Mouse (Mus musculus) spleen, postnatal 4 days (tissue): ENCODE results near the gene Polr3a.
"Not testable (repeated sequence)": the region's sequence is repeated elsewhere in the genome, so short reads cannot be mapped to it uniquely, and the experiment has no call there.

Experiments used
- DNase-seq, 2 experiments: peaks; one replicate each; pipeline ENCODE4 v3.0.0; 2022; ENCODE audit warnings: low spot score in 2 of 2

The Polr3a gene

DNA sequence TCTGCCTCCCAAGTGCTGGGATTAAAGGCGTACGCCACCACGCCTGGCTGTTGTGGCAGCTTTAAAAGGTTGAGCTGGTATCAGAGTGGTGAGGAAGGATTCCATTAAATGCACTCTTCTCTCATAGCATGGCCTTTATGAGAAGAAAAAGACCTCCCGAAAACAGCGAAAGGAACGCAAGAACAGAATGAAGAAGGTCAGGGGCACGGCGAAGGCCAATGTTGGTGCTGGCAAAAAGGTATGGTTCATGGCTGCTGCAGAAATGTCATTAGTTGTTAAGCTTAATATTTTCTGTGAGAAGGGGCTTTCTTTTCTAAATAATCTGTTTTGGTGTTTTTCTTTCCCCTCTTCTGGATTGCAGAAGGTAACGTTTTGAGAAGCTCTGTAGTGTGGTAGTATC is 6.4 kb upstream of the Polr3a start:
- DNase-seq, result no peak

DNA sequence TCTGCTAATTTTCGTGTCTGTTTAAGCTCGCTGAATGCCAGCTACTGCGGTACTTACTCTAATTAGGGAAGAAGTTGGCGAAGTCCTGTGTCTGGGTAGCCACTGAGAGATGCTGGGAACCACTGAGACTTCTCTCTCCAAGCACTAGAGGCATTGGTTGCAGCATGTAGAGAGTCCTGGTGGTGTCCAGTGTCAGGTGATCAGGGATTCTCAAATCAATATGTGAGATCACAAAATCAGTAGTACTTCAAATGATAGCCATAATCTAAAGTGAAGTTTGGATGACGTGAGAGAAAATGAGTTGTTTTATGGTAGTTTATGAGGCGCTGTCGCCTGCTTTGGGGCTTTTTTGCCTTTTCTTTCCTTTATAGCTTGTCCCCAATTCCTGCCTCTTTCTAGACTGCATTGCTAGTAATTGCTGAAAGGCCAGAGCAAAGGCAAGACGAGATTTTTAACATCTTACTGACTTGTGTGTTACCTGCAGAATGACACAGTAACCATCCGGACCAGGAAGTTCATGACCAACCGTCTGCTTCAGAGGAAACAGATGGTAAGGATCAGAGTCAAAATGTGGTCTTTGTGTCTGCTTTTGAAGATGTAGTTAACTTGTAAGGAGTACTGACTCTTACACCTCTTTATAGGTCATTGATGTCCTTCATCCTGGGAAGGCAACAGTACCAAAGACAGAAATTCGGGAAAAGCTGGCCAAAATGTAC is 4.6 kb upstream of the Polr3a start:
- DNase-seq, result no peak

DNA sequence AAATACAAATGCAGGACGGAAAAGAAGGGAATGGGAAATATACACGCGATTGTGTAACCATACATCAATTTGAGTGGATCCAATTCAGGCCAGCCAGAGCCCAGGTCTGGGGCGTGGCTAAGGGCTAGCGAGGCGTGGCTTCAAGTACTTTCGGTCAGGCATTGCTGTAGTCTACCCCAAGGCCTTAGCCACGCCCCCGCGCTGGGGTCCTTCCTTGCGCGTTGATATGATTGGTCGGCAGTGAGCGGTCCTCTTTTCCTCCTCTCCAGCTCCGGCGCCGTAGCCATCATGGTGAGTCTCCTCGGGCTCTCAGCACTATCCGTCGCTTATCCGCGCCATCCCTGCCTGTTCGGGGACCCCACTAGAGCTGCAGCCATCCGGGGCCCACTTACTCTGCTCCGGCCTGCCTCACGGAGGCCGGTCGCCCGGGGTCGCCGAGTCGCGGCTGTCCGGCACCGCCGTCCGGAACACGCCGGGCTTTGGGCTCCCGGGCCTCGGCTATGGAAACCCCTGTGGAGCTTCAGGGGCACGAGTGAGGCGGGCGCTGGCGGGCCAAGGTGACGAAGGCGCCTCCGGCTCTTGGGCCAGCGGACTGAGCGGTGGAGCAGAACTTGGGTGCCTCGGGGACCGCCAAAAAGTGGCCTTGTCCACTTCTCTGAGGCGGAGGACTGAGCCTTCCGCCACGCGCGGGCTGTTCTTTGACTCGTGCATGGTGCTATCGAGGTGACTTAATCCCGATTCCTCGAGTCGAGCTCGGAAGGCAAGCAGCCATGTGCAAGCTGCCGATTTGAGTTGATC is 3.8 kb upstream of the Polr3a start:
- peak; percentile 98 to 99 for DNase-seq

DNA sequence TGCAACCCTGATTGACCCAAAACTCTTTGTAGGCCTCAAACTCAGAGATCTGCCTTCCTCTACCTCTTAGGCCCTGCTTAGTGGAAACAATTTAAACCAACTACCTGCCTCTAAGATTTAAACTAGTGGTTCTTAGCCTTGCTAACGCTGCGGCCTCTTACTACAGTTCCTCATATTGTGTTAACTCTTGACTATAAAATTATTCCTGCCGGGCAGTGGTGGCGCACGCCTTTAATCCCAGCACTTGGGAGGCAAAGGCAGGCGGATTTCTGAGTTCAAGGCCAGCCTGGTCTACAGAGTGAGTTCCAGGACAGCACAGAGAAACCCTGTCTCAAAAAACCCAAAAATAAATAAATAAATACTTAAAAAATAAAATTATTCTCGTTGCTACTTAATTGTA is 2.9 kb upstream of the Polr3a start:
- not testable (repeated sequence) for DNase-seq

DNA sequence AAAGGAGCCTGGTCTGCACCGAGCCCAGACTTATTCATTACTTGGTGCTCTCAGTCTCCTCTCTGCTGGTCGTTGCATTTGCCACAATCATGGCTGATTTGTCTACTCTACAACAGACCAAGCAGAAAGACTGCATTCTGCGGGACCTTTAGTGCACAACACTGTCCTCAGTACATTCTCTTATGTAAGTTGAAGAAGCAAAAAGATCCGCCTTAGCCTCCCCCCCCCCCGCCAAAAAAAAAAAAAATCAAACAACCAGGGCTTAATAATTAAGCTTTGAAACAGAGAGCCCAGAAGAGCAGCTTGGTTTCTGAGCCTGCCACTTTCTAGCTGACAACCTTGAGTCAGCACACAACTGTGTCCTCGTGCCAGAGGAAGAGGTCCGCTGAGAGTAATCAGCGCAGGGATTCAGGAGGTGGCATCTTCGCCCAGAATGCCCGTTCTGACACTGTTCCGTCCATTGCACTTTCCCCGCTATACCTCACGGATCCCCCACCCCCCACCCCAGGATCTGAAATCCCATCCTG is 554 bp downstream of the Polr3a start:
- DNase-seq, result no peak

DNA sequence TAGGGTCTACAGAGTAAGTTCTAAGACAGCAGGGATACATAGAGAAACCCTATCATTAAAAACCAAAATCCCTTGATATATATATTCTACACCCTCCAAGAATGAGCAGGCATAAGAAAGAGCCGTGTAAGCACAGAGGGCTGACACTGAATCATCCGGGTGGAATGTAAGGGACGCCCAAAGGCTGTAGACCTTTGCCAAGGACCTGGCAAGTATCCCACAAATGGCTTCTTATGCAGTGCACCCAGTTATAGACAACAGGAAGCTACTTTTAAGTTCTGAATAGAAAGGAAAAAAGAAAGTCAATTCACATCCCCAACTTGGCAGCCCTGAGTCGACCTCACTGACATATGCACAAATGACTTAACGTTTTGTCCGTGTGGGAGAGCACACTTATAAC is 18.1 kb downstream of the Polr3a start:
- no peak for DNase-seq

DNA sequence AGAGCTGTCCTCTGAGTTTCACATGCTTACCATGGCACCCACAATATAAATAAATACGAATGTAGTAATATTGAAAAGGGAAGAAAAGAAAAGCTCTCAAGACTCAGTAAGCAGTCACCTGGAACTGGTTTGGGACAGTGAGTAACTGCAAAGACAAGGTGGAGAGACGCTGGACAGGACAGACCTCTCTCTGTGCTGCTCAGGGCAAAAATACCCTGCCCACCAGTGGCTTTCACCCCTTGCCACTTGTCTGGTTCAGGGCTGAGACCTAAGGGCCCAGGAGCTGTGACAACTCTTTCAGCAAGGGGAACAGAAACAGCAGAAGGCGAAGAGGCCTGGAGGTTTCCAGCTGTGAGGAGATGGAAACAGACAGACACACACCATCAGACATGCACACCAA is 28.7 kb downstream of the Polr3a start:
- no peak for DNase-seq

DNA sequence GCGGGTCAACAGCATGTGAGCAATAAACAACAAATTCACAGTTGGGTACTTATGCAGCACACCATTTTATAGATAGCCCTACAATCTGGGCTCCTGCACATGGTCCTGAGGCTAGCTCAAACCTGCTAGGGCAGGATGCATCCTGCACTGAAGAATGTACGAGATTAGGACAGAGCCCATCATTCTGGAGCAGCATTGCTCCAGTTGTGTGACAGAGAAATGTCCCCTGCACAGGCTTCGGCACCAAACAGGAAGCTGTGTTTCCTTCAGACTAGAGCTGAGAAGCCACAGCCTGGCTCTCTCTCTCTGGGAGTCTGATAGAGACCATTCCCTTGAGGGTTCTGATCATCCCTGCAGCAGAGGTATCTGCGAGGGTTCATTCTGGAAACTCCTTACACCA is 43.3 kb downstream of the Polr3a start:
- not testable (repeated sequence) for DNase-seq
